Mouse (Mus musculus) lung, postnatal 0 days (tissue): ENCODE results near the gene Mmel1.

Experiments
- CTCF ChIP-seq: IDR thresholded peaks from 2 replicates; pipeline ENCODE4 v1.5.1; 2016; ENCODE audit warnings: antibody characterized with exemption, mild to moderate bottlenecking
- EP300 ChIP-seq: IDR thresholded peaks from 2 replicates; pipeline ENCODE4 v1.6.1; 2016; ENCODE audit warnings: antibody characterized with exemption, mild to moderate bottlenecking, control low read depth

- TF ChIP-seq CTCF (no peak), EP300 (no peak)
Measured at GRCm38 (mm10) chr4:154910606-154911522, 41.5 kb downstream of the Mmel1 start.
